Mouse (Mus musculus) liver, embryonic 13.5 days (tissue): ENCODE measurements at regions not wholly inside any gene's neighbourhood (a gene's known extent, or its start where the extent isn't known, plus 50 kb on each side); places are given as distances from the start of the nearest gene placed in this dataset.

Experiments used
- ATAC-seq: fragments of 200-750 bp; cut with Nextera tagmentation; 2 replicates; pipeline ENCODE4 v1.8.0; 2017; ENCODE audit warnings: low read depth, mild to moderate bottlenecking, moderate number of reproducible peaks, moderate library complexity
- DNase-seq: peaks from one replicate; pipeline ENCODE4 v3.0.0; 2022
- H3K27ac ChIP-seq: fragments of 300-500 bp; sonication (generic); 2 replicates; pipeline ENCODE4 v1.5.1; 2015; ENCODE audit warnings: moderate library complexity, mild to moderate bottlenecking, inconsistent platforms
- H3K27me3 ChIP-seq: fragments of 300-500 bp; sonication (generic); 2 replicates; pipeline ENCODE4 v1.6.1; 2015; ENCODE audit warnings: mild to moderate bottlenecking, inconsistent platforms
- H3K36me3 ChIP-seq: fragments of 300-500 bp; sonication (generic); 2 replicates; pipeline ENCODE4 v1.6.1; 2015; ENCODE audit warnings: mild to moderate bottlenecking, inconsistent platforms
- H3K4me1 ChIP-seq: fragments of 300-500 bp; sonication (generic); replicated peaks from 2 replicates; pipeline ENCODE4 v1.6.1; 2015; ENCODE audit warnings: inconsistent platforms
- H3K4me2 ChIP-seq: fragments of 300-500 bp; sonication (generic); 2 replicates; pipeline ENCODE4 v1.6.1; 2015; ENCODE audit warnings: inconsistent platforms, mild to moderate bottlenecking, moderate library complexity
- H3K4me3 ChIP-seq: fragments of 300-500 bp; sonication (generic); replicated peaks from 2 replicates; pipeline ENCODE4 v1.5.1; 2015; ENCODE audit warnings: mild to moderate bottlenecking, inconsistent platforms
- H3K9ac ChIP-seq: fragments of 300-500 bp; sonication (generic); 2 replicates; pipeline ENCODE4 v1.6.1; 2015; ENCODE audit warnings: mild to moderate bottlenecking, inconsistent platforms
- H3K9me3 ChIP-seq: fragments of 300-500 bp; sonication (generic); replicated peaks from 2 replicates; pipeline ENCODE4 v1.6.1; 2016; ENCODE audit warnings: inconsistent platforms
- WGBS: fragments of 180-500 bp; shearing (Covaris S2); methylation state at CpG from one replicate; pipeline ENCODE4 v1.1.7; 2015; ENCODE audit not compliant: insufficient replicate concordance; 5-methylcytosine and 5-hydroxymethylcytosine counted together

DNA sequence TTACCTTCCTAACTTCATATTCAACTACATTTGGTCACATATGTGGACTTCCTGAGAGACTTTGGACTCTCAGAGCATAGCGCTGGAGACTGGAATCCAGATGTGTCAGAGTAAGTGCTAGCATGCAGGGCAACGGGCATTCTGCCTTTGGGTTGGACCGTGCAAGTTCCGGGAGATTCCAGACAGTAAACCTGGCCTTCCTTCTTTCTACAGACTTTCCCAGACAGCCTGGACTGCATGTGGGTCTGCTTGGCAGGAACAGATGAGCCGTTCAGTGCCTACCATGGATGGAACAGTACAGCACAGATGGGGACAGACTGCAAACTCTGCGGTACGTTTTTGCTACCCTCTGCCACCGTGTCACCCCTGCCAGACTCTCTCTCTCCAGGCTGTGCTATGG is 66.8 kb upstream of the Cnih3 start:
- peaks cover 6% of the 10 kb centered on the region for H3K27me3 ChIP-seq
- H3K4me2 ChIP-seq, result no peak overlapping the region
- H3K9me3 ChIP-seq, result no peaks in the 10 kb centered on the region
- WGBS, result 88% methylated on average over 8 of the region's 8 CpGs
- no peaks in the 10 kb centered on the region for H3K36me3 ChIP-seq
- no peak overlapping the region for H3K27ac ChIP-seq
- H3K9ac ChIP-seq, result no peak overlapping the region
- H3K4me1 ChIP-seq, result peaks cover 9% of the 10 kb centered on the region; the same call in 1 of the 2 replicates
- ATAC-seq (0 out of 2 replicates have a peak, but pooled peaks have one; percentile 5), DNase-seq (no peak)
- H3K4me3 ChIP-seq, result no peak overlapping the region

DNA sequence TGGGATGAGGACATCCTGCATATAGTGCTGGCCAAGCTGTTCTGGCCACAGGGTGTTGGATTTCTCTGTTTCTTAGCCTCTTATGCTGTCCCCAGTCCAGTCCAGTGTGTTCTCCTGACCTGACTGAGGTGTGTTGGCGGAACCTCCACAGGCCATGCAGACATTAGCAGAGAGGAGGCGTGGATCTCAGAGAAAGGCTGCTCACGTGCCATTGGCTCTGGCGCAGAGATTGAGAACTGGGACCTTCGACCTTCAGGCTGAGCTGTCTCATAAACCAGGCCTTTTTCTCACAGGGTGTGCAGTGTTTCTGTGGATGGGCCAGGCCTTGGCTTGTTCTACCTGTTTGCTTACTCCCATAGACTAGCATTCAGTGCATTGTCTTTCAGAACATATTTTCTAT is 66.3 kb upstream of the Cnih3 start:
- Histone ChIP-seq H3K4me2 (no peak overlapping the region), H3K27ac (no peak overlapping the region; the same call in 1 of the 2 replicates), H3K36me3 (no peaks in the 10 kb centered on the region), H3K9ac (no peak overlapping the region), H3K4me1 (peaks cover 9% of the 10 kb centered on the region; the same call in 1 of the 2 replicates), H3K27me3 (peaks cover 6% of the 10 kb centered on the region), H3K4me3 (no peak overlapping the region), H3K9me3 (no peaks in the 10 kb centered on the region)
- WGBS, result 77% methylated on average over 5 of the region's 5 CpGs
- DNase-seq (no peak), ATAC-seq (peak; percentile 30; the same call in 1 of the 2 replicates)

DNA sequence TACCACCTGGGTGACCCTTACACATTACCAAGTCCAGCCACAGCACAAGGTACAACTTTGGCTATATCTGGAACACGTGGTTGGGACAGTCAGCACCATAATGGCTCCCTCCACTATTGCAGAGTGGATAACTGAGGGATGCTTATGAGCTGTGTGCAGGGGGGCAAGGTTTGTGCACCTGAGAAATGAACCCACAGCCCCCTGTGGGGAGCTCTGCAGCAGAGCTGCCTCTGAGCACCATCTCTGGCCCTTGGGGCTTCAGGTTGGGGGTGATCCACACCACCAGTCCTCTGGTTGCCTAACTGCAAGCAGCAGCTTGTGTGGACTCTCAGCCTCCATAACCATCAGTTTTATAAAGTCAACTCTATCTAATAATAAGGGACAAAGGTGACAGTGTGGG is 65.3 kb upstream of the Cnih3 start:
- H3K4me2 ChIP-seq, result no peak overlapping the region
- ATAC-seq (no peak), DNase-seq (no peak)
- no peak overlapping the region for H3K9ac ChIP-seq
- H3K36me3 ChIP-seq, result no peaks in the 10 kb centered on the region
- H3K27ac ChIP-seq, result no peak overlapping the region
- H3K4me1 ChIP-seq, result peaks cover 9% of the 10 kb centered on the region; the same call in 1 of the 2 replicates
- peaks cover 6% of the 10 kb centered on the region for H3K27me3 ChIP-seq
- H3K4me3 ChIP-seq, result no peak overlapping the region
- no peaks in the 10 kb centered on the region for H3K9me3 ChIP-seq
- WGBS, result 42% methylated on average over 1 of the region's 1 CpGs

DNA sequence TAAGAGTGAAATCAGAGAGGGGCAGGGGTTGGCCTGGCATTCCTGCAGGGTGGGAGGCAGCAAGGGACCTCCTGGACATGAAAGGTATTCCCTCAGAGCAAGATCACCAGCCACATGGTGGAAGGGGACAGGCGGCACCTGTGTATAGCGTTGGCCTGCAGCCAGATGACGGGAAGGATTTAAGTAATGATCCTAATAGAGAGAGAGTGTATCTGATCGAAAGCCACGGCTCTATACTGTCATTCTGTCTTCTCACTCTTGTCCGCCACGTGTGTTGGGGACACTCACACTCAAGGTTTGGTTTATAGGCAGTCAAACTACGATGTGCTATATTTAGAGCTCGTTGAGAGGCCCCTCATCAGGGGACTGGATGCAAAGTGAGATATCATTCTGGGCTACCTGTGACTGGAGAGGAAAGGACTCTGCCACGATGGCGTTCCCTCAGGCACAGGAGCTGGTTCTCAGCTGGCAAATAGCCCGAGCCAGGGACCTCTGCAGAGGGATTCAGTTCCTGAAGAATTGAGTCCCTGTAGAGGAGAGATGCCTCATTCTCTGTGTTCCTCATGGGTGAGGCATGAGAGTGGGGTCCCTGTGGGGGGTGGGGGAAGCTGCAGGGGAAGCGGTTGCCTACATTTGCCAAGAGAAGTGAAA is 62.9 kb upstream of the Cnih3 start:
- Histone ChIP-seq H3K9ac (no peak overlapping the region), H3K27ac (no peak overlapping the region), H3K27me3 (peaks cover 14% of the 10 kb centered on the region), H3K4me1 (peaks cover 9% of the 10 kb centered on the region; the same call in 1 of the 2 replicates), H3K4me3 (no peak overlapping the region), H3K4me2 (no peak overlapping the region), H3K9me3 (no peaks in the 10 kb centered on the region), H3K36me3 (no peaks in the 10 kb centered on the region)
- WGBS, result 71% methylated on average over 13 of the region's 13 CpGs
- DNase-seq (no peak), ATAC-seq (no peak)

DNA sequence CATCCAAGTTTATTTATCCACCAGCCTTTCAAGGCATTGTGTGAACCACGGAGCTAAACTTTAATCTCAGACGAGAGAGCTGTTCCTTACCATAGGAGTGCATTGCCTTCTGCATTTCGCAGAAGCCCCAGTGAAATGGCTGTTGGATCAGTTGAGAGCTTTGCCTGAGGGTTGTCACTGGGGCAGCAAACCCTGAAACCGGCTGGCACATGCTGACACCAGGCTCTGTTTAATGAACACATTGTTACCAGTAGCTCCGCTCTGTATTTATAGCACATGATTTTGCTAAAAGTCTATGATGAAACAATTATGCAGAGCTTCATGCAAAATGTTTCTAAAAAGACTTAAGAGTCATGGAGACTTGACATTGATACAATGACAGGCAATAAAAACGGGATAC is 61.2 kb upstream of the Cnih3 start:
- DNase-seq (no peak), ATAC-seq (no peak)
- Histone ChIP-seq H3K4me3 (no peak overlapping the region), H3K4me2 (no peak overlapping the region), H3K36me3 (no peaks in the 10 kb centered on the region), H3K27me3 (peaks cover 12% of the 10 kb centered on the region), H3K27ac (no peak overlapping the region), H3K9me3 (no peaks in the 10 kb centered on the region), H3K9ac (no peak overlapping the region), H3K4me1 (peaks cover 2% of the 10 kb centered on the region; the same call in 1 of the 2 replicates)
- 62% methylated on average over 6 of the region's 6 CpGs for WGBS

DNA sequence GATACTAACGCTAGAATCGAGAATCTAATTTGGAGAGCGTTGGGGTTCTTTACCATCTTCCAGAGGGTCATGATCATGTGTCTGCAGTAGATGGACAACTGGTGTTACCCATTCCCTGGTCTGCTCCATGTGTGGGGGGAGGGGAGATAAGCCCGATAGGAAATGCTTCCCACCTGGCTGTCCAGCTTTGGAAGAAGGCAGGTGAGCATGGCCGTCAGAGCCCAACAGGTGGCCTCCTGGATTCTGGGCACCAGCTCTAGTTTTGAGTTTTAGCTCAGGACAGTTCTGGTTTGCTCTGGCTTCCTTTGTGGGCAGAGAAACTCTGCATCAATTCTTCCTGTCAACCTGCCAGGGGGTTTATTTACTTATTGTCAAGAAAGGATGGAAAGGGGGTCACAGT is 60.5 kb upstream of the Cnih3 start:
- H3K9ac ChIP-seq, result no peak overlapping the region
- H3K9me3 ChIP-seq, result no peaks in the 10 kb centered on the region
- H3K4me1 ChIP-seq, result no peaks in the 10 kb centered on the region
- H3K36me3 ChIP-seq, result no peaks in the 10 kb centered on the region
- H3K4me3 ChIP-seq, result no peak overlapping the region
- WGBS, result 68% methylated on average over 5 of the region's 5 CpGs
- peaks cover 11% of the 10 kb centered on the region for H3K27me3 ChIP-seq
- DNase-seq (no peak), ATAC-seq (no peak)
- no peak overlapping the region for H3K4me2 ChIP-seq
- no peak overlapping the region for H3K27ac ChIP-seq

DNA sequence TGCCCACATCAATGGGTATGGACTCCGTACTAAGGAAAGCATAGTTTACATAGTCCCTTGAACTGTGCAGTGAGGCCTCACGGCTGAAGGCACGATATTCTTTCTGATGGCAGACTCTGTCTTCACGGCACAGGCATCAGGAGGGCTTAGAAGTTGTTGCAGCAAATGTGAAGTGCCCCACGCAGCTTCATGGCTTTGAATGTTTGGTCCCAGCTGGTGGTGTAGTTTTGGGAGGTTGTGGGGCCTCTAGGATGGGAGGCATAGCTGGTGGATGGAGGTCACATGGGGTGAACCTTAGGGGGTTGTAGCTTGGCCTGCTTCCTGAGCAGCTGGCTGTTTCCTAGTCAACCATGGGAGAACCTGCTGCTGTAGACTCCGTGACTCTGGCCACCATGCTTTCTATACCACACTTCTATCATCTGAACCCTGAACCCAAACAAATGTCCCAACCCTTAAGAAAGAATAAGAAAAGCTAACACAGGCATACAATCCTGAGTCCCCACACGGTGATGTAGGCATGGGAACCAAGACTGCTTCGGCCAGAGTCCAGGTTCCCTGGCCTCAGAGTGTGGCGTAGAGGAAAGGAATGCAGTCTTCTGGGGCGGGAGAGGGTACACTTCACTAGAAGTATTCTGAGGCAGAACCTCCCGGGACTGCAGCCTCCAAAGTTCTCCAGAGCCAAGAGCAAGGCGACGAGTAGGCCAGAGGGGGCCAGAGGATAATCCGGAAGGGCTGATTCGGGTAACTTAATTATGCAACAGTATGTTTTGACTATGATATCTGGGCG is 59.2 kb upstream of the Cnih3 start:
- H3K4me2 ChIP-seq, result no peak overlapping the region
- DNase-seq (no peak), ATAC-seq (no peak)
- H3K27me3 ChIP-seq, result peaks cover 12% of the 10 kb centered on the region
- WGBS, result 80% methylated on average over 16 of the region's 16 CpGs
- no peaks in the 10 kb centered on the region for H3K36me3 ChIP-seq
- no peaks in the 10 kb centered on the region for H3K9me3 ChIP-seq
- H3K9ac ChIP-seq, result no peak overlapping the region
- no peak overlapping the region for H3K4me3 ChIP-seq
- H3K27ac ChIP-seq, result no peak overlapping the region
- no peaks in the 10 kb centered on the region for H3K4me1 ChIP-seq

DNA sequence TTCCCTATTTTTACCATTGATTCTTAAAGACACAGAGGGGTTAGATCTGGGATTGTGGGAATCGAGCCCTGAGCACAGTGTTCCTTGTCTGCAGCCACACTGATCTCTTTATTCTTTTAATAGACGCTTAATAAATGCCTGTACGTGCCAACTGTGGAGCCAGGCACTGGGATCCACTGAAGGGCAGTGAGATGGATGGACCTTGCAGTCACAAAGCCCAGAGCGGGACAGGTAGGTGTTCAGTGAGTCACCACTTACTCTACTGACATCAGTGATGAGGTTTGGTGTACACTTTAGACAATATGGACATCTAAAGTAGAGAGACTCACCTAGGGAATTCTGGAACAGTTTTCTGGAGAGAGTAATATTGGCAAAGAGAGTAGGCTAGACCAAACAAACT is 56.8 kb upstream of the Cnih3 start:
- Histone ChIP-seq H3K9me3 (no peaks in the 10 kb centered on the region), H3K4me3 (no peak overlapping the region), H3K9ac (no peak overlapping the region), H3K4me2 (no peak overlapping the region), H3K4me1 (peaks cover 11% of the 10 kb centered on the region), H3K27me3 (peaks cover 24% of the 10 kb centered on the region), H3K36me3 (no peaks in the 10 kb centered on the region), H3K27ac (no peak overlapping the region)
- DNase-seq (no peak), ATAC-seq (no peak)
- 68% methylated on average over 4 of the region's 4 CpGs for WGBS

DNA sequence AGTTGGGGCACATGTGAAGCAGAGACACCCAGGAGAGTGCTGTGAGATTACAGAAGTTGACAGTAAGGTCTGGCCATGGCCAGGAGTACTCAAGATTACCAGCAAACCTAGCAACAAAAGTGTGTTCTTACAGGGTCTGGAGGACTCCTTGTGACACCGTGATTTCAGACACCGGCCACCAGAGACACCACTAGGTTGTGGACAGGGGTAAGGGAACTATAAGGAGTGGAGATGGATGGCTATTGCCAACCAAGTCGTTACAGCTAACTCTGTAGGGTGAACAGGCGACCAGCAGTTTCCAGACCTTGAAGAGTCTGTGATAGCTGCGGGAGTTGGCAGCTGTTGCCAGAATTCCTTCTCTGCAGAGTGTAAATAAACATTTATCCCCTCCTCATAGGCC is 54.4 kb upstream of the Cnih3 start:
- no peak for DNase-seq
- 70% methylated on average over 5 of the region's 5 CpGs for WGBS

DNA sequence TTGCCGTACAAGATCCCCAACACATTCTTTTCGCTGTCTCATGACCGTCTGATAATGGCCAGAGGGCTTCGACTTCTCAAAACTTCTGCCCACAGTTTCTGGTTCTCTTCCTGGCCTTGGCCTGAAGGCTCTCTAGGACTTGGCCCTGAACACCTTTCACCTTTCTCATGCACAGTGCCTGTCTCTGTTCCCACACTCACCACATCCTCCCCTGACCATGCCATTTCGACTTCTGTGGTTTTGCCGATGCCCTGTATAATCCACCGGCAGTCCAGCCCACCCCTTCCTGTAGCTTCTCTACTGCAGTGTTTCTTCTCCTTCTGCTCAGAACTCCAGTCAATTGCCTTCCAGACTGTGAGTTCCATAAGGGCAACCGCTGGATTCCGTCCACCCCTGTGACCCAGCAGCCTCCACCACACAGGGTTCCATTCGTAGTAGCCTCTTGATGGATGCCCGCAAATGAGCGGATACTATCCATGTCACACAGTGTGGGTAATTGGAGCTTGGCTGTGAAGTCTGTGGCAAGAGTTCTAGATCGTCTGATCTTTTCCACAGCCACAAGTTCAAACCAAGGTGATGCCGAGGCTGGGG is 53.3 kb upstream of the Cnih3 start:
- Histone ChIP-seq H3K9me3 (no peaks in the 10 kb centered on the region), H3K4me3 (no peak overlapping the region)
- WGBS, result 32% methylated on average over 14 of the region's 14 CpGs

More for the DNA sequence above, 54.4 kb upstream of the Cnih3 start:
- Histone ChIP-seq H3K36me3 (no peaks in the 10 kb centered on the region), H3K4me3 (no peak overlapping the region), H3K9ac (no peak overlapping the region), H3K4me1 (peaks cover 11% of the 10 kb centered on the region), H3K9me3 (no peaks in the 10 kb centered on the region), H3K27me3 (peaks cover 25% of the 10 kb centered on the region), H3K4me2 (no peak overlapping the region), H3K27ac (no peak overlapping the region)
- ATAC-seq, result no peak

DNA sequence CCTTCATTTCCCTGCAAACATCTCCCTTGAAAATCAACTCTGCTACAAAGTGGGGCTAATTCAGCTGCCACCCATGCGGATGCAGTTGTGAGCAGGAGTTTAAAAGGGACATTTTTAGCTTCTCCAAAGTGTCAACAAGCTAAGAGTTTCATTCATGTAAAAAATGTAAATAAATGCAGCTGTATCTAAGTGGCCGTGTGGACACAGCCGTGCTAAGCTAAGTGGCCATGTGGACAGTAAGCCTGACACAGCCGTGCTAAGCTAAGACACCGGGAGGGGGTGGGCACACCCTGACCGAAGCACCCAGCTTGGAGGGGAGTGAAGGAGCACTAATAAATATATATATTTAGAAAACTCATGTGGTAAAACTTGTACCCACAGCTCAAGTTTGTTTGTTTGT is 52.6 kb upstream of the Cnih3 start:
- DNase-seq (no peak), ATAC-seq (no peak)
- Histone ChIP-seq H3K27ac (no peak overlapping the region), H3K4me2 (no peak overlapping the region), H3K36me3 (no peaks in the 10 kb centered on the region), H3K9me3 (no peaks in the 10 kb centered on the region), H3K4me3 (no peak overlapping the region), H3K9ac (no peak overlapping the region), H3K4me1 (peaks cover 11% of the 10 kb centered on the region), H3K27me3 (peaks cover 34% of the 10 kb centered on the region)
- 77% methylated on average over 6 of the region's 6 CpGs for WGBS

More for the DNA sequence above, 53.3 kb upstream of the Cnih3 start:
- DNase-seq, result no peak
- Histone ChIP-seq H3K36me3 (no peaks in the 10 kb centered on the region), H3K9ac (0 out of 2 replicates have a peak overlapping the region, but pooled peaks have one; percentile 6), H3K4me2 (no peak overlapping the region), H3K4me1 (peaks cover 11% of the 10 kb centered on the region), H3K27me3 (peaks cover 33% of the 10 kb centered on the region), H3K27ac (no peak overlapping the region)
- ATAC-seq, result peak; percentile 31
